Mouse (Mus musculus): ENCODE measurements at regions not wholly inside any gene's neighbourhood (a gene's known extent, or its start where the extent isn't known, plus 50 kb on each side); places are given as distances from the start of the nearest gene placed in this dataset.

GRCm38 (mm10) chr15:62162648-62163194 is 1239.9 kb upstream of the A1bg start:
- TF ChIP-seq ZNF384 (IDR thresholded peaks at IDR 0.05; ENCODE audit: low read depth, low read length), result no peak
- TF ChIP-seq MAFK (IDR thresholded peaks at IDR 0.05; ENCODE audit: insufficient read depth, low read depth, low read length), result no peak
- TF ChIP-seq HCFC1 (IDR thresholded peaks at IDR 0.05; ENCODE audit: borderline replicate concordance, insufficient read depth, low read length), result no peak
- in situ Hi-C loops (cut with MboI; ENCODE audit: low sequenced_read_pairs in 2 of 2, unreplicated experiment in 2 of 2), result no loop called here
- Histone ChIP-seq H3K4me1 (ENCODE audit: control insufficient read depth in 2 of 2, insufficient read depth in 2 of 2, low read length in 2 of 2, poor library complexity in 1 of 2) (peaks cover 5 to 13% of the 10 kb centered on the region in 2 experiments), H3K9ac (ENCODE audit: insufficient read depth, low read depth, low read length, poor library complexity, severe bottlenecking) (no peak overlapping the region), H3K27ac (ENCODE audit: insufficient read depth, low read depth, low read length, poor library complexity, severe bottlenecking) (no peak overlapping the region), H3K9me3 (ENCODE audit: control insufficient read depth, insufficient read depth, low read depth, low read length) (no peaks in the 10 kb centered on the region), H3K4me3 (ENCODE audit: insufficient read depth in 1 of 2, low read depth in 1 of 2, low read length in 2 of 2, poor library complexity in 1 of 2, severe bottlenecking in 1 of 2) (no peak overlapping the region), H3K36me3 (ENCODE audit: control insufficient read depth, insufficient read depth, low read length, poor library complexity, severe bottlenecking) (peaks cover 13% of the 10 kb centered on the region)
- DNase-seq (ENCODE audit: low read depth, low spot score), result no peak

- Histone ChIP-seq H3K9ac (ENCODE audit: insufficient read depth, low read depth, low read length, poor library complexity, severe bottlenecking) (no peak overlapping the region), H3K4me3 (ENCODE audit: insufficient read depth in 1 of 2, low read depth in 1 of 2, low read length in 2 of 2, poor library complexity in 1 of 2, severe bottlenecking in 1 of 2) (no peak overlapping the region), H3K9me3 (ENCODE audit: control insufficient read depth, insufficient read depth, low read depth, low read length) (no peaks in the 10 kb centered on the region), H3K36me3 (ENCODE audit: control insufficient read depth, insufficient read depth, low read length, poor library complexity, severe bottlenecking) (peaks cover 13% of the 10 kb centered on the region), H3K27ac (ENCODE audit: insufficient read depth, low read depth, low read length, poor library complexity, severe bottlenecking) (no peak overlapping the region), H3K4me1 (ENCODE audit: control insufficient read depth in 2 of 2, insufficient read depth in 2 of 2, low read length in 2 of 2, poor library complexity in 1 of 2) (peaks cover 5 to 14% of the 10 kb centered on the region in 2 experiments)
- TF ChIP-seq CHD2 (IDR thresholded peaks at IDR 0.05; ENCODE audit: low read depth, low read length), result no peak
- TF ChIP-seq ZNF384 (IDR thresholded peaks at IDR 0.05; ENCODE audit: low read depth, low read length), result no peak
- TF ChIP-seq ZC3H11A (IDR thresholded peaks at IDR 0.05; ENCODE audit: borderline replicate concordance, low read depth, low read length), result no peak
- no peak for TF ChIP-seq MAFK (IDR thresholded peaks at IDR 0.05; ENCODE audit: insufficient read depth, low read depth, low read length)
- no peak for TF ChIP-seq HCFC1 (IDR thresholded peaks at IDR 0.05; ENCODE audit: borderline replicate concordance, insufficient read depth, low read length)
- no peak for DNase-seq (ENCODE audit: low read depth, low spot score)
- in situ Hi-C loops (cut with MboI; ENCODE audit: low sequenced_read_pairs in 2 of 2, unreplicated experiment in 2 of 2), result no loop called here
Observed at GRCm38 (mm10) chr15:62161975-62162647, 1239.3 kb upstream of the A1bg start.

- Histone ChIP-seq H3K4me3 (ENCODE audit: insufficient read depth in 1 of 2, low read depth in 1 of 2, low read length in 2 of 2, poor library complexity in 1 of 2, severe bottlenecking in 1 of 2) (no peak overlapping the region), H3K27ac (ENCODE audit: insufficient read depth, low read depth, low read length, poor library complexity, severe bottlenecking) (no peak overlapping the region), H3K9ac (ENCODE audit: insufficient read depth, low read depth, low read length, poor library complexity, severe bottlenecking) (no peak overlapping the region), H3K4me1 (ENCODE audit: control insufficient read depth in 2 of 2, insufficient read depth in 2 of 2, low read length in 2 of 2, poor library complexity in 1 of 2) (peaks cover 5 to 15% of the 10 kb centered on the region in 2 experiments), H3K9me3 (ENCODE audit: control insufficient read depth, insufficient read depth, low read depth, low read length) (no peaks in the 10 kb centered on the region), H3K36me3 (ENCODE audit: control insufficient read depth, insufficient read depth, low read length, poor library complexity, severe bottlenecking) (peaks cover 13% of the 10 kb centered on the region; the same call in 1 of the 2 replicates)
- DNase-seq (ENCODE audit: low read depth, low spot score), result no peak
- in situ Hi-C loops (cut with MboI; ENCODE audit: low sequenced_read_pairs in 2 of 2, unreplicated experiment in 2 of 2), result no loop called here
- no peak for TF ChIP-seq ZC3H11A (IDR thresholded peaks at IDR 0.05; ENCODE audit: borderline replicate concordance, low read depth, low read length)
- TF ChIP-seq CHD2 (IDR thresholded peaks at IDR 0.05; ENCODE audit: low read depth, low read length), result no peak
- no peak for TF ChIP-seq MAFK (IDR thresholded peaks at IDR 0.05; ENCODE audit: insufficient read depth, low read depth, low read length)
- no peak for TF ChIP-seq HCFC1 (IDR thresholded peaks at IDR 0.05; ENCODE audit: borderline replicate concordance, insufficient read depth, low read length)
- TF ChIP-seq ZNF384 (IDR thresholded peaks at IDR 0.05; ENCODE audit: low read depth, low read length), result no peak
Observed at GRCm38 (mm10) chr15:62161061-62161460, 1238.2 kb upstream of the A1bg start.

- Histone ChIP-seq H3K4me3 (ENCODE audit: insufficient read depth in 1 of 2, low read depth in 1 of 2, low read length in 2 of 2, poor library complexity in 1 of 2, severe bottlenecking in 1 of 2) (no peak overlapping the region), H3K9ac (ENCODE audit: insufficient read depth, low read depth, low read length, poor library complexity, severe bottlenecking) (no peak overlapping the region), H3K27ac (ENCODE audit: insufficient read depth, low read depth, low read length, poor library complexity, severe bottlenecking) (no peak overlapping the region), H3K4me1 (ENCODE audit: control insufficient read depth in 2 of 2, insufficient read depth in 2 of 2, low read length in 2 of 2, poor library complexity in 1 of 2) (peaks cover 5 to 20% of the 10 kb centered on the region in 2 experiments), H3K36me3 (ENCODE audit: control insufficient read depth, insufficient read depth, low read length, poor library complexity, severe bottlenecking) (peaks cover 12% of the 10 kb centered on the region; the same call in 1 of the 2 replicates), H3K9me3 (ENCODE audit: control insufficient read depth, insufficient read depth, low read depth, low read length) (no peaks in the 10 kb centered on the region)
- in situ Hi-C loops (cut with MboI; ENCODE audit: low sequenced_read_pairs in 2 of 2, unreplicated experiment in 2 of 2), result no loop called here
- TF ChIP-seq HCFC1 (IDR thresholded peaks at IDR 0.05; ENCODE audit: borderline replicate concordance, insufficient read depth, low read length) (no peak), ZNF384 (IDR thresholded peaks at IDR 0.05; ENCODE audit: low read depth, low read length) (no peak), CHD2 (IDR thresholded peaks at IDR 0.05; ENCODE audit: low read depth, low read length) (no peak), ZC3H11A (IDR thresholded peaks at IDR 0.05; ENCODE audit: borderline replicate concordance, low read depth, low read length) (no peak), MAFK (IDR thresholded peaks at IDR 0.05; ENCODE audit: insufficient read depth, low read depth, low read length) (no peak)
- no peak for DNase-seq (ENCODE audit: low read depth, low spot score)
Observed at GRCm38 (mm10) chr15:62158875-62159675, 1236.3 kb upstream of the A1bg start.

Measured in ES-E14 (cell line).